Mouse (Mus musculus) midbrain, embryonic 10.5 days (tissue): ENCODE results near the gene Ccs. TPM values are rescaled to one million over a fixed set of nuclear protein-coding genes. Genes with fewer than 3 reads are reported as not detected.
A peak's percentile ranks its signal among the peaks of the same experiment; 100 is the strongest.

Experiments used
- DNase-seq: peaks from one replicate; pipeline ENCODE4 v3.0.0-alpha.2; 2017; ENCODE audit warnings: low spot score
- H3K27ac ChIP-seq: fragments of 300-500 bp; sonication (generic); replicated peaks from 2 replicates; pipeline ENCODE4 v1.5.1; 2016; ENCODE audit warnings: mild to moderate bottlenecking
- H3K27me3 ChIP-seq: fragments of 300-500 bp; sonication (generic); 2 replicates; pipeline ENCODE4 v1.6.1; 2016; ENCODE audit warnings: low read depth, mild to moderate bottlenecking; ENCODE audit not compliant: poor library complexity, severe bottlenecking
- H3K36me3 ChIP-seq: fragments of 300-500 bp; sonication (generic); 2 replicates; pipeline ENCODE4 v1.6.1; 2016; ENCODE audit warnings: mild to moderate bottlenecking, moderate library complexity
- H3K4me1 ChIP-seq: fragments of 300-500 bp; sonication (generic); 2 replicates; pipeline ENCODE4 v1.6.1; 2016
- H3K4me3 ChIP-seq: fragments of 300-500 bp; sonication (generic); 2 replicates; pipeline ENCODE4 v1.5.1; 2016; ENCODE audit warnings: mild to moderate bottlenecking, moderate library complexity
- H3K9me3 ChIP-seq: fragments of 300-500 bp; sonication (generic); replicated peaks from 2 replicates; pipeline ENCODE4 v1.6.1; 2016; ENCODE audit warnings: mild to moderate bottlenecking
- WGBS: fragments of 180-500 bp; shearing (Covaris S2); methylation state at CpG from one replicate; pipeline ENCODE4 v1.1.7; 2016; 5-methylcytosine and 5-hydroxymethylcytosine counted together
- polyA plus RNA-seq: library from polyadenylated mRNA; unstranded; fragments of >200 nt; fragmentation: Nextera tagmentation; extraction: Ambion mirVana; gene quantifications from 2 replicates; pipeline ENCODE4 v1.2.1, GENCODE M21; 2016

Ccs gene
- polyA plus RNA-seq, 1 experiment from 2014 or later = 41.6 TPM

GRCm38 (mm10) chr19:4797846-4798245 lies 41.3 kb downstream of the Ccs start:
- Histone ChIP-seq H3K27me3 (no peaks in the 10 kb centered on the region), H3K36me3 (peaks cover 68% of the 10 kb centered on the region)
- 95% methylated on average over 2 of the region's 2 CpGs for WGBS

GRCm38 (mm10) chr19:4795929-4796328 lies 43.2 kb downstream of the Ccs start:
- Histone ChIP-seq H3K36me3 (peaks cover 64% of the 10 kb centered on the region), H3K27me3 (no peaks in the 10 kb centered on the region), H3K9me3 (no peaks in the 10 kb centered on the region), H3K27ac (no peak overlapping the region), H3K4me1 (peaks cover 31% of the 10 kb centered on the region), H3K4me3 (no peak overlapping the region)
- DNase-seq = no peak
- WGBS = 77% methylated on average over 1 of the region's 1 CpGs

More at GRCm38 (mm10) chr19:4797846-4798245, 41.3 kb downstream of the Ccs start:
- H3K27ac ChIP-seq = no peak overlapping the region
- DNase-seq = no peak
- H3K9me3 ChIP-seq = no peaks in the 10 kb centered on the region
- no peak overlapping the region for H3K4me3 ChIP-seq
- peaks cover 19% of the 10 kb centered on the region for H3K4me1 ChIP-seq

- under 1% methylated on average over 31 of the region's 31 CpGs for WGBS
- peaks cover 44% of the 10 kb centered on the region for H3K4me1 ChIP-seq
- H3K9me3 ChIP-seq = no peaks in the 10 kb centered on the region
- H3K36me3 ChIP-seq = peaks cover 64% of the 10 kb centered on the region
- peak within 1 kb of the TSS; percentile 88 for H3K27ac ChIP-seq
- peak; percentile 95 for DNase-seq
- H3K4me3 ChIP-seq = peak within 1 kb of the TSS; percentile 85
- H3K27me3 ChIP-seq = no peaks in the 10 kb centered on the region
Measured at GRCm38 (mm10) chr19:4793831-4794422, 45.2 kb downstream of the Ccs start, which contains the start of gene Rbm4. Rbm4 (minus strand) TSS chr19:4793901.

- H3K36me3 ChIP-seq = peaks cover 64% of the 10 kb centered on the region
- peak overlapping the region; percentile 88 for H3K27ac ChIP-seq
- H3K27me3 ChIP-seq = no peaks in the 10 kb centered on the region
- no peak for DNase-seq
- peaks cover 47% of the 10 kb centered on the region for H3K4me1 ChIP-seq
- WGBS = 3% methylated on average over 16 of the region's 16 CpGs
- H3K9me3 ChIP-seq = no peaks in the 10 kb centered on the region
- H3K4me3 ChIP-seq = peak overlapping the region; percentile 85
Measured at GRCm38 (mm10) chr19:4793281-4793830, 45.8 kb downstream of the Ccs start.

- DNase-seq = no peak
- no peak overlapping the region for H3K27ac ChIP-seq
- H3K27me3 ChIP-seq = no peaks in the 10 kb centered on the region
- H3K4me3 ChIP-seq = no peak overlapping the region
- H3K36me3 ChIP-seq = peaks cover 100% of the 10 kb centered on the region
- peaks cover 26% of the 10 kb centered on the region for H3K4me1 ChIP-seq
- 98% methylated on average over 2 of the region's 2 CpGs for WGBS
- H3K9me3 ChIP-seq = no peaks in the 10 kb centered on the region
Measured at GRCm38 (mm10) chr19:4786313-4786712, 52.8 kb downstream of the Ccs start.

- 94% methylated on average over 7 of the region's 7 CpGs for WGBS
- Histone ChIP-seq H3K27me3 (no peaks in the 10 kb centered on the region), H3K27ac (no peak overlapping the region), H3K4me1 (peaks cover 15% of the 10 kb centered on the region), H3K4me3 (no peak overlapping the region), H3K36me3 (peaks cover 99% of the 10 kb centered on the region), H3K9me3 (no peaks in the 10 kb centered on the region)
- DNase-seq = no peak
Measured at GRCm38 (mm10) chr19:4785206-4785605, 53.9 kb downstream of the Ccs start.

GRCm38 (mm10) chr19:4782891-4783290 lies 56.2 kb downstream of the Ccs start:
- Histone ChIP-seq H3K36me3 (peaks cover 99% of the 10 kb centered on the region), H3K27ac (no peak overlapping the region), H3K4me3 (no peak overlapping the region), H3K27me3 (no peaks in the 10 kb centered on the region), H3K4me1 (peaks cover 6% of the 10 kb centered on the region), H3K9me3 (no peaks in the 10 kb centered on the region)
- WGBS = 92% methylated on average over 2 of the region's 2 CpGs
- DNase-seq = no peak

Other genes starting within 250 kb of the Ccs start
- gene Lrfn4, start 223.7 kb downstream of the Ccs start, polyA plus RNA-seq = 5.6 and 6.5 TPM in 2 replicates
- gene Rce1, start 213.7 kb downstream of the Ccs start, polyA plus RNA-seq = 80.7 and 87.0 TPM in 2 replicates
- gene Gm960, start 140.7 kb downstream of the Ccs start, polyA plus RNA-seq = 2.6 and 2.7 TPM in 2 replicates
- 8.3 and 14.9 TPM in 2 replicates for gene Sptbn2, start 128.2 kb downstream of the Ccs start, polyA plus RNA-seq
- gene Rbm4b, start 82.8 kb downstream of the Ccs start, polyA plus RNA-seq = 110 and 134 TPM in 2 replicates
- gene Rbm4, start 45.4 kb downstream of the Ccs start, polyA plus RNA-seq = 93.6 and 108 TPM in 2 replicates
- gene Gm21992, start 27.7 kb downstream of the Ccs start, polyA plus RNA-seq = 35.3 and 37.6 TPM in 2 replicates
- gene Rbm14, start 27.7 kb downstream of the Ccs start, polyA plus RNA-seq = 136 TPM in 2 replicates
- gene Ccdc87, start within 50 bp of the Ccs start, polyA plus RNA-seq = 0.07 and 0.14 TPM in 2 replicates
- 29.8 and 38.4 TPM in 2 replicates for gene Ctsf, start 15.8 kb upstream of the Ccs start, polyA plus RNA-seq
- 0.99 and 1.9 TPM in 2 replicates for gene Actn3, start 38.6 kb upstream of the Ccs start, polyA plus RNA-seq
- gene Zdhhc24, start 39.3 kb upstream of the Ccs start, polyA plus RNA-seq = 14.6 and 17.7 TPM in 2 replicates
- 7.0 and 10.3 TPM in 2 replicates for gene Bbs1, start 67.3 kb upstream of the Ccs start, polyA plus RNA-seq
- 197 and 214 TPM in 2 replicates for gene Dpp3, start 89.0 kb upstream of the Ccs start, polyA plus RNA-seq
- 1.5 and 1.9 TPM in 2 replicates for gene Peli3, start 103.8 kb upstream of the Ccs start, polyA plus RNA-seq
- 156 and 163 TPM in 2 replicates for gene Mrpl11, start 122.8 kb upstream of the Ccs start, polyA plus RNA-seq
- not detected in 2 replicates for gene Npas4, start 151.0 kb upstream of the Ccs start, polyA plus RNA-seq
- 7.4 and 8.6 TPM in 2 replicates for gene Slc29a2, start 184.5 kb upstream of the Ccs start, polyA plus RNA-seq
- gene B4gat1, start 199.5 kb upstream of the Ccs start, polyA plus RNA-seq = 39.4 and 42.1 TPM in 2 replicates
- gene AC124502.3, start 199.6 kb upstream of the Ccs start, polyA plus RNA-seq = 2.2 and 4.4 TPM in 2 replicates
- 83.2 and 85.6 TPM in 2 replicates for gene Brms1, start 202.0 kb upstream of the Ccs start, polyA plus RNA-seq
- 2.5 and 2.8 TPM in 2 replicates for gene Rin1, start 211.1 kb upstream of the Ccs start, polyA plus RNA-seq
- gene Cd248, start 228.7 kb upstream of the Ccs start, polyA plus RNA-seq = 25.3 and 34.1 TPM in 2 replicates
- gene Tmem151a, start 246.2 kb upstream of the Ccs start, polyA plus RNA-seq = 0.97 and 1.0 TPM in 2 replicates
- 85.1 and 90.7 TPM in 2 replicates for gene Yif1a, start 249.2 kb upstream of the Ccs start, polyA plus RNA-seq